Mouse (Mus musculus): Measurements from ENCODE around the gene Ghrhr. TPM values are rescaled to one million over a fixed set of nuclear protein-coding genes. Genes with fewer than 3 reads are reported as not detected.

Ghrhr gene
- polyA plus RNA-seq, 1 experiment from 2014 or later, result not detected

DNA sequence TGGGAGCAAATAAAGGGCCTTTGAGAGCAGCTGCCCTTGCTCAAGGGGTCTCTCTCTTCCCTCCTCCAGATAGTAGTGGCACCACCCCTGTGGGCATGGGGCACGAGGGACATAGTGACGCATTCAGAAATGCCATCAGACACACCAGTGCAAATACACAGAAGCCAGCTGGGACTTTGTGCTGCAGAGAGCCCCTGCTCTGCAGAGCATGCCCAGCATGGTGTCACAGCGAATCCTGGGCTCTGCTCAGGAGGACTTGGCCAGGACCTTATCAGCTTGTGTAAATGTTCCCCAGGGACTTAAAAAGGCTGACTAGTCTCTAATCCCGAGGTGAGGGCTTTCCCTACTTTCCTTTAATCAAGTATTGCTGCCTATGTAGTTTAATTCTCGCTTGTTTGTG is 34.4 kb upstream of the Ghrhr start:
- Histone ChIP-seq H3K27me3 (replicated peaks) (no peaks in the 10 kb centered on the region), H3K4me2 (no peak overlapping the region), H3K9me3 (replicated peaks) (no peaks in the 10 kb centered on the region), H3K27ac (replicated peaks) (no peak overlapping the region), H3K36me3 (no peaks in the 10 kb centered on the region), H3K4me1 (peaks cover 8% of the 10 kb centered on the region), H3K4me3 (replicated peaks) (no peak overlapping the region), H3K9ac (replicated peaks) (no peak overlapping the region)
- no peak for ATAC-seq (ENCODE audit: low FRiP score)
- 32% methylated on average over 5 of the region's 5 CpGs for WGBS

DNA sequence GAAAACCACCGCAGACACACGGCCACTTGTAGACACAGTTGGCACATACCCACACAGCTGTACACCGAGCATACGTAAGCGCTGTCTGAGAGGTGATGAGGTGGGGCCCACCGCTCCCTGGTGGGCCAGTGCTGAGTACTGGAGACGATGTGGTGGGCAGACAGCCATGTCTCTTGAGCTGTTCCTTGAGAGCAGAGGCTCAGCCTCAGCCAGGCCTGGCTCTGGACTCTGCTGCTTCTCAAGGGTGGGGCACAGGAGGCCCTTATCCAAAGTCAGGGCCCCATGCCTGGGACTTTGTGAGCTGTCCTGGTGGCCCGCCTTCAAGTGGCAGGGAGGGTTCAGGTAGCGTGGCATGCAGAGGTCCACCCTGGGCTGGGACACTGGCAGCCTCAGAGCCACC is 33.8 kb upstream of the Ghrhr start:
- no peaks in the 10 kb centered on the region for H3K27me3 ChIP-seq (replicated peaks)
- no peak for ATAC-seq (ENCODE audit: low FRiP score)
- H3K4me2 ChIP-seq, result no peak overlapping the region
- no peaks in the 10 kb centered on the region for H3K36me3 ChIP-seq
- peaks cover 8% of the 10 kb centered on the region for H3K4me1 ChIP-seq
- H3K4me3 ChIP-seq (replicated peaks), result no peak overlapping the region
- H3K9ac ChIP-seq (replicated peaks), result no peak overlapping the region
- no peaks in the 10 kb centered on the region for H3K9me3 ChIP-seq (replicated peaks)
- no peak overlapping the region for H3K27ac ChIP-seq (replicated peaks)
- 70% methylated on average over 9 of the region's 9 CpGs for WGBS

DNA sequence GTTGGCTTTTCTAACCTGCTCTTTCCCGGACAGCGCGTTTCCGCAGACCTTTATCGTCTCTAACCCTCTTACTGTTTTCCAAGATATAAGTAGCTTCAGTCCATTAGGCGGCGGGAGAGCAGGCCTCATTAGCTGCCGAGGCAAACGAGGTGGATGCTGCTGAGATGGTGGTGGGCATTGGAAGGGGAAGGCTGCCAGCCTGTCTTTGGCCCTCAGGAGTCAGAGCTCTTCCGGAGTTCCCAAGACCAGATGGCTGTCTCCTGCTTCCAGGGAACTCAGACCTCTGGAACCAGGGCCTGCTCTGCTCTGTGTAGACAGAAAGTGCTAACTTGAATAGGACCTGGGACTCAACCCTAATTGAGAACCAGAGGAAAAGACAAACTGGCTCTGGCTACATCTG is 32.6 kb upstream of the Ghrhr start:
- no peaks in the 10 kb centered on the region for H3K9me3 ChIP-seq (replicated peaks)
- no peak overlapping the region for H3K9ac ChIP-seq (replicated peaks)
- peaks cover 8% of the 10 kb centered on the region for H3K4me1 ChIP-seq
- H3K27me3 ChIP-seq (replicated peaks), result no peaks in the 10 kb centered on the region
- 83% methylated on average over 10 of the region's 10 CpGs for WGBS
- H3K4me2 ChIP-seq, result no peak overlapping the region
- H3K36me3 ChIP-seq, result no peaks in the 10 kb centered on the region
- no peak overlapping the region for H3K27ac ChIP-seq (replicated peaks)
- H3K4me3 ChIP-seq (replicated peaks), result no peak overlapping the region
- ATAC-seq (ENCODE audit: low FRiP score), result no peak

DNA sequence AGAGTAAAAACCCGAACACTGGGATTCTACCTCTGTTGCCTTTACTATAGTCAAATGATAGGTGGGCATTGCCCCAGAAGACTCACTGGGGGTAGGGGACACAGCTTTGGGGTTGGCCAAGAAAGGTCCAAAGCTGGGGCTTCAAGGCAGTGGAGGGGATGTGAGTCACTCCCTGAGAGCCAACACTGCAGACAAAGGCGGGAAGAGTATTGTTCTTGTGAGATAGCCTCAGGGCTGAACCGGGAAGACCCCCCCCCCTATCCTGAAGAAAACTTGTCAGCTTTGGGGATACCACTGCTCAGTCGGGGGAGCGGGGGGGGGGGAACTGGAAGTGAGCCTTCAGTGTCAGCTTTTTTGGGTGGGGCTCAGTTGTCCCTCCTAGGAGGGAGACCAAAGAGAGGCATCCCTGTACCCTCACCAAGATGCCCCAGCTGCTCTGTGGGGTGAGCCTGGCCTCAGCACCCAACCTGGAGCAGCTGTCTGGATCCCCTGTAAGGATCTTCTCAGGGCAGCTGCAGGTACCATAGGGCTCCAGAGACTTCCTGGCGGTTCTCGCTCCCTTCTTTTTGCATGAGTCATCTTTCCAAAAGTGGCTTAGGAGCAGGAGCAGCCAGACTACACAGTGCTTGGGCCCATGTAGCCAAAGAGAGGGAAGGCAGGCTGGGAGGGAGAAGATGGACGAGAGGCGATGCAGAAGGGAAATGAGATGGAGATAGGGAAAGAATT is 31.6 kb upstream of the Ghrhr start:
- Histone ChIP-seq H3K4me2 (no peak overlapping the region), H3K27me3 (replicated peaks) (no peaks in the 10 kb centered on the region), H3K9ac (replicated peaks) (no peak overlapping the region), H3K27ac (replicated peaks) (no peak overlapping the region), H3K9me3 (replicated peaks) (no peaks in the 10 kb centered on the region), H3K4me1 (peaks cover 8% of the 10 kb centered on the region), H3K4me3 (replicated peaks) (no peak overlapping the region), H3K36me3 (no peaks in the 10 kb centered on the region)
- no peak for ATAC-seq (ENCODE audit: low FRiP score)
- WGBS, result 85% methylated on average over 9 of the region's 9 CpGs

DNA sequence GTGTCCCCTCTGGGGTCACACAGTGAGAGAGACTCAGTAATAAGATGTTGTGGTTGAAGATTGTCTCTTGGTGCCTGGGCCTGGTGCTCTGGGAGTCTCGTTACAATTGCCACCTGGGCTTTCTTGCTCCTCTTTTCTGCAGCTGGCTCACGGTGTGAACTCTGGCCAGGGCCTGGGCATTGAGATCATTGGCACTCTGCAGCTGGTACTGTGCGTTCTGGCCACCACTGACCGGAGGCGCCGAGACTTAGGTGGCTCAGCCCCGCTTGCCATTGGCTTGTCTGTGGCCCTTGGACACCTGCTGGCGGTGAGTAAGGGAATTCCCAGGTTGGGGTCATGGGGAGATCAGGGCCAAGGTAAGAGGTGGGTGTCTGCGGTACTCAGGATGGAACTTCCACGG is 30.8 kb upstream of the Ghrhr start:
- no peak overlapping the region for H3K4me3 ChIP-seq (replicated peaks)

DNA sequence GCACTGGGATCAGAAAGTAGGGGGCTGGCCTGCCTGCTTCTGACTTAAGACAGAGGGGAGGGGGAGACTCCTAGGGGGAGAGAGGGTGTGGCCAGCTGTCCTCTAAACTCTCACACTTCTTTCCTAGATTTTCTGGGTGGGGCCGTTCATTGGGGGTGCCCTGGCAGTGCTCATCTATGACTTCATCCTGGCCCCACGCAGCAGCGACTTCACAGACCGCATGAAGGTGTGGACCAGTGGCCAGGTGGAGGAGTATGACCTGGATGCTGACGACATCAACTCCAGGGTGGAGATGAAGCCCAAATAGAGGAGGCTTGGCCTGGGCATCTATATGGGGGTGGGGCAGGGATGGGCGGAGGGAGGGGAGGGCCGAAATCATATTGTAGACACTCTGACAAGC is 29.6 kb upstream of the Ghrhr start:
- H3K9me3 ChIP-seq (replicated peaks), result no peaks in the 10 kb centered on the region
- no peaks in the 10 kb centered on the region for H3K27me3 ChIP-seq (replicated peaks)
- H3K4me1 ChIP-seq, result peaks cover 4% of the 10 kb centered on the region
- H3K4me3 ChIP-seq (replicated peaks), result no peak overlapping the region
- no peak overlapping the region for H3K27ac ChIP-seq (replicated peaks)
- no peak overlapping the region for H3K4me2 ChIP-seq
- no peak overlapping the region for H3K9ac ChIP-seq (replicated peaks)
- no peaks in the 10 kb centered on the region for H3K36me3 ChIP-seq
- ATAC-seq (ENCODE audit: low FRiP score), result no peak
- 87% methylated on average over 7 of the region's 7 CpGs for WGBS

More for the DNA sequence above, 30.8 kb upstream of the Ghrhr start:
- Histone ChIP-seq H3K9ac (replicated peaks) (no peak overlapping the region), H3K27ac (replicated peaks) (no peak overlapping the region), H3K27me3 (replicated peaks) (no peaks in the 10 kb centered on the region), H3K36me3 (no peaks in the 10 kb centered on the region), H3K4me2 (no peak overlapping the region), H3K9me3 (replicated peaks) (no peaks in the 10 kb centered on the region), H3K4me1 (peaks cover 8% of the 10 kb centered on the region)
- WGBS, result 92% methylated on average over 10 of the region's 10 CpGs
- no peak for ATAC-seq (ENCODE audit: low FRiP score)

DNA sequence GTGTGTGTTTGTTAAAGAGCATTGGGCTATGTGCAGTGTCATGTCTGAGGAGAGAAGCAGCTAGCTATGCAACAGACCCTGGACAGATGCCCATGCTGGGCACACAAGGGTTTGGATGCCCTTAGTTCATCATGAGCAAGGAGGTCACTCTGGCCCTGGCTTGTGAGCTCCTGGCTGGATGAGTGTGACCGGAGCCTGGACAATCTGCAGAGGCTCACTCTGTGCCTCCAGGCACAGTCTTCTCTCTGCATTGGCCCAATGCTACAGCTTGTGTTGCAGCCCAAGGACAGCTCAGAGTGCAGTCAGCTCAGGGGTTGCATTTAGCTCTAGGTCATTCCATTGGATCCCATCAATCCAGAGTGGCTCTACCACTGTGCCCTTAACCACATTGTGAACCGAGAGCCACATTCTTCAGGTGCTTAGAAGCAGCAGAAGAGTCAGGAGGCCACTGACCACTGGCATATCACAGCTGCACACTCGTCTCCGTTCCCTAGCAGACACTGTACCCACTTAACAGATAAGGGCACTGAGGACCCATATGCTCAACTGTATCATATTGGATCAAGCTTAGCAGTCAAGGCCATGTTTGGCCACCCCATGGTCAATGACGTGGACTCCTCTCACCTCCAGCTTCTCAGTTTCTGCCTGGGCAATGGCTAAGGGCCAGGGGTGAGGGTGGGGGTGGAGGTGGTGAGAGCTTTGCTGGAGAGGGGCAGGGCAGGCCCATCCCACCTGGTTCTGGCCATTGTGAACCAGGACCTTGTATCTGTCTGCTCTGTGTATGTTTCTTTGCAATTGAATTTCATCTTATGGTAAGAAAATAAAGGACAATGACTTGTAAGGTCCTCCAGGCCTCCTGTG is 28.2 kb upstream of the Ghrhr start:
- whole genome bisulfite sequencing, result 90% methylated on average over 5 of the region's 5 CpGs
- Histone ChIP-seq H3K9me3 (replicated peaks) (no peaks in the 10 kb centered on the region), H3K27ac (replicated peaks) (no peak overlapping the region), H3K4me2 (no peak overlapping the region), H3K4me1 (no peaks in the 10 kb centered on the region), H3K36me3 (no peaks in the 10 kb centered on the region), H3K27me3 (replicated peaks) (no peaks in the 10 kb centered on the region), H3K9ac (replicated peaks) (no peak overlapping the region), H3K4me3 (replicated peaks) (no peak overlapping the region)
- no peak for ATAC-seq (ENCODE audit: low FRiP score)

DNA sequence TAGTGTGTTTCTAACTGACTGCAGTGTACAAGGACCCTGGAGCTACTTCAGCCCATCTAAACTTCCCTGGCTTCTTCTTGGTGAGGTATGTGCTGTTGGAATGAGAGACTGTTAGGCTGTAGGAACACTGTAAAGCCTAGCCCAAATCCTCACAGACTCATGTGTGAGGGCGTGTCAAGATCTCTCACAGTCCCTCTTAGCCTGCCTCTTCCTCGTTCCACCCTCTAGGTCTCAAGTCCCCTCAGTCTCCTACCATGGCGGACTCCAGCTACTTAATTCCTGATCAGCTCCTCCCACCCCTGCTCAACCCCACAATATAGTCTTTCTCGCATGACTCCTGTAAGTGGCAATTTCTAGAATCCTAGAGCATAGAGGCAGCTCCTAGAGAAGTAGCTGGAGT is 26.9 kb upstream of the Ghrhr start:
- no peak overlapping the region for H3K27ac ChIP-seq (replicated peaks)
- ATAC-seq (ENCODE audit: low FRiP score), result no peak
- H3K27me3 ChIP-seq (replicated peaks), result no peaks in the 10 kb centered on the region
- no peak overlapping the region for H3K4me2 ChIP-seq
- no peak overlapping the region for H3K9ac ChIP-seq (replicated peaks)
- 92% methylated on average over 4 of the region's 4 CpGs for WGBS
- no peaks in the 10 kb centered on the region for H3K4me1 ChIP-seq
- no peaks in the 10 kb centered on the region for H3K9me3 ChIP-seq (replicated peaks)
- H3K4me3 ChIP-seq (replicated peaks), result no peak overlapping the region
- no peaks in the 10 kb centered on the region for H3K36me3 ChIP-seq

DNA sequence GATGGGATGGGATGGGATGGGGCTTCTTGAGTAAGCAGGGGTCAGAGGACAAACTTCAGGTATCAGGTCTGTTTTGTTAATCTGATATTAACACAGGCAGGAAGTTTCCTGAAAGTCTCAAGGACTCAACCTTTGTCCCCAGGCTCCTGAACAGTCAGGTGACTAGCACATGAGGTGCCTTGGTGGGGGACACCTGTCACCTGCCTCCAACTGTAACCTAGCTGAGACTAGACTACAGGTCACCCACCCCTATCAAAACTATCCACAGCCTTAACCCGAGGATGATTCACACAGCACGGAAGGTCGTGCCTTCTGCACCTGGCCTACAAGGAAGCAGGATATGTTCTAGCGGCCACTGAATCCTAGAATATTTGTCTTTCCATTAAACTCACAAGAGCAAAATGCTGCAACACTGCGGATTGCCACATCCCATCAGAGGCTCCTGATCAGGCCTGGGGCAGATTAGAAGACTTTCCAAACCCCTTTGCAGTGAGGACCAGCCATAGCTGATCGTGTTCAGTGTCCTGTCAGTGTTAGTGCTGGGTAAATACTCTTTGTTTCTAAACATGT is 25.6 kb upstream of the Ghrhr start:
- no peak overlapping the region for H3K9ac ChIP-seq (replicated peaks)

DNA sequence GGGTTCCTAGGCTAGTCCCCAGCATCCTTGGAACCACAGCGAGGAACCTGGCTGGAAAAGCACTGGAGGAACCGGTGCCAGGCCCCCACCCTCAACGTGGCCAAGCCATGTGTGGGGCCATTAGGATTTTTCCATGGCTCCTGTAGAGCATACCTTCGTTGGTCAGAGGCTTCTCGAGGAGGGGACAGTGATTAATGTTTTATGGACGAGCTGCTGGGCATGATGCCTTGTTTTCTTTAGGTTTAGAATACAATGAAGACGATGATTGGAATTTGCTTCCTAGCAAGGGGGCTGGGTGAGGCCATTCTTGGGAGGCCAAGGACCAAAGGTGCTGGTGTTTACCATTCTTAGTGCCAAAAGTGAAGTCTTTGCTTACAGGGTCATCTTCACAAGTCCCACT is 24.4 kb upstream of the Ghrhr start:
- Histone ChIP-seq H3K27me3 (replicated peaks) (no peaks in the 10 kb centered on the region), H3K9me3 (replicated peaks) (no peaks in the 10 kb centered on the region), H3K36me3 (no peaks in the 10 kb centered on the region), H3K4me3 (replicated peaks) (no peak overlapping the region), H3K9ac (replicated peaks) (no peak overlapping the region), H3K4me2 (no peak overlapping the region), H3K27ac (replicated peaks) (no peak overlapping the region), H3K4me1 (no peaks in the 10 kb centered on the region)
- WGBS, result 68% methylated on average over 7 of the region's 7 CpGs
- no peak for ATAC-seq (ENCODE audit: low FRiP score)

More for the DNA sequence above, 25.6 kb upstream of the Ghrhr start:
- Histone ChIP-seq H3K27ac (replicated peaks) (no peak overlapping the region), H3K27me3 (replicated peaks) (no peaks in the 10 kb centered on the region), H3K4me2 (no peak overlapping the region), H3K36me3 (no peaks in the 10 kb centered on the region), H3K4me1 (no peaks in the 10 kb centered on the region), H3K4me3 (replicated peaks) (no peak overlapping the region), H3K9me3 (replicated peaks) (no peaks in the 10 kb centered on the region)
- ATAC-seq (ENCODE audit: low FRiP score), result no peak
- WGBS, result 95% methylated on average over 6 of the region's 6 CpGs

DNA sequence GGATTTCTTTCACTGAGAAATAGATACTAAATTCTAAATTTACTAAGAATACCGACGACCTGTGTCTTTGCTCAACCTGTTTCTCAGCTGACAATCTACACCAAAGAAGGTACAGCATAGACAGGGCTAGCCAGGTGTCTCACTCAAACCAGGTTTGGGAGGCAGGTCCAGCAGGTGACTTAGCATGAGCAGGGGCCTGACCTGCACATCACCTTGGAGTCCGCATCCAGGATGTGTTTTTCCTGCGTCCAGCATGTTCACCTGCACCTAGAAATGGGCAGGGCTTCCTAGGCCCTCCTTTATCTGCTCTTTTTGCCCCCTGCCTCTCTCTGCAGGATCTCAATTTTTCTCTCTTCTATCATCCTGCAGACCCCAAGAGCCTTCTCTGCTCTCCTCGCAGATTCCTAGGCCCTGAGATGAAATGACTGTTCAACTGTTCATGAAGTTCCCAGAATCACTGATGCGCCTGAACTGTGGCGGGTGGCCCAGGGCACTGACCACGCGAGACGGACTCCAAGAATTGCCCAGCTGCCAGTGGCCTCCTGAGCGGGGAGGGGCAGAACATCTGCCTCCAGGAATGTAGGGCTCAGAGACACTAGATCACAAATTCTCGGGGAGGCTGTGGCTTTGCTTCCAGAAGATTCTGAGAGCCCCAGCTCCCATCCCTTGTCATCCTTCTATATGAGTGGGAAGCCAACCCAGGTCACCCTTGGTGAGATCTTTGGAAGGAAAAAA is 22.2 kb upstream of the Ghrhr start:
- H3K36me3 ChIP-seq, result no peaks in the 10 kb centered on the region
- 83% methylated on average over 12 of the region's 12 CpGs for WGBS
- no peak for ATAC-seq (ENCODE audit: low FRiP score)
- no peak overlapping the region for H3K4me2 ChIP-seq
- no peak overlapping the region for H3K4me3 ChIP-seq (replicated peaks)
- no peaks in the 10 kb centered on the region for H3K27me3 ChIP-seq (replicated peaks)
- no peak overlapping the region for H3K27ac ChIP-seq (replicated peaks)
- H3K4me1 ChIP-seq, result no peaks in the 10 kb centered on the region
- no peaks in the 10 kb centered on the region for H3K9me3 ChIP-seq (replicated peaks)
- H3K9ac ChIP-seq (replicated peaks), result no peak overlapping the region
